Mouse (Mus musculus): ENCODE data around the gene Id1.

- no peak for TF ChIP-seq POLR2A (IDR thresholded peaks at IDR 0.05; ENCODE audit: extremely low read depth, insufficient read depth, low read length)
- no peak for TF ChIP-seq CTCF (IDR thresholded peaks at IDR 0.05; ENCODE audit: low read depth, low read length)
Observed at GRCm38 (mm10) chr2:152775357-152775756, 39.3 kb downstream of the Id1 start.
